Mouse (Mus musculus) spleen, postnatal 10 days (tissue): ENCODE measurements around the gene Impdh2.

Source experiments
- DNase-seq, 2 experiments: peaks; one replicate each; pipeline ENCODE4 v3.0.0; 2021 to 2022; ENCODE audit warnings: low spot score in 2 of 2

Gene Impdh2

DNA sequence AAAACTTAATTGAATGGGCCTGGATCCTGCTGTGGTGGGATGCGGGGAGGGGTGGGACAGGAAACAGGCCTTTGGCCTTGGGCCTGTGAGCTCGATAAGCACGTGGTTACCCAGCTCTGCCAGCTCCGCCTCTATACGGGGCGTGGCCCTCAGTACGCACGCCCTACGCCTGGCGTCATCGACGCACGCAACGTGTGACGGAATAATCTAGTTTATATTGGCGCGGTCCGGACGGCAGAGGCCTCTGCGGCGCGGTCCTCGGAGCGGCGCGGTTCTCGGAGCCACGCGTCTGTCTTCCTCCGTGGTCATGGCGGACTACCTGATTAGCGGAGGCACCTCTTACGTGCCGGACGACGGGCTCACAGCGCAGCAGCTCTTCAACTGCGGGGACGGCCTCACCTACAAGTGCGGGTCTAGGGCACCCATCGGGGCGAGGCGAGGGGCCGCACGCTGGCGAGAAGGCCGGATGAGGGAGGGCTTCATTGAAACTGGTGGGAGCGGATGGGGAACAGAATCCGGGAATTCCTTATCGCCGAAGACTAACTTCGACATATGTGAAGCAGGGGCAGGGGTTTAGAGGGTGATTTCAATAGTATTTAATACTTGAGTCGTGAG is at the start of gene Impdh2:
TSS of gene Impdh2 (plus strand) at position 60 of the 615 bp plus-strand sequence.
- peak; percentile 90 to 95 for DNase-seq

GRCm38 (mm10) chr9:108516380-108517251 is 43.5 kb upstream of the Impdh2 start, which contains the start of gene Qrich1:
TSS of gene Qrich1 (plus strand) at chr9:108516806.
- DNase-seq: peak; percentile 94

- peak; percentile 77 to 92 for DNase-seq
These were observed 42.7 kb upstream of the Impdh2 start for GRCm38 (mm10) chr9:108517253-108517930.

DNA sequence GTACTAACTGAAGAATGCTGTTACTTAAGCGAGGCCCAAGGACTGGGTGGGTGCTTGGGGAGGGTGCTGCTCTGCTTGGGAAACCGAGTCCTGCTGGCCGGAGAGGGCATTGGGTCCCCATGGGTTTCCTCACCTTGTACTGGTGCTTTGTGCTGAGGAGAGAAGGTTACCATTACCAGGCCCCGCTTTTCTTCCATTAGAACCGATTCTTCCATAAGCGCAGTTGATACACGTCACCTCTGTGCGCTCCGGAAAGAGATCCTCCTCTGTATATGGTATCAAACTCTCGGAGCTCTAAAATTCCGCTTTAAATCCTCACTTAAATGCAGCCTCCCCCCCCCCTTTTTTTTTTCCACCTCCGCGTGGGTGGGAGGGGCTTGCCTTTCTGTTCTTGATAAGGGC is 42.2 kb upstream of the Impdh2 start:
- DNase-seq: peak in 1 of 2 experiments; percentile 60

GRCm38 (mm10) chr9:108521604-108522003 is 38.5 kb upstream of the Impdh2 start:
- no peak for DNase-seq

GRCm38 (mm10) chr9:108523341-108523740 is 36.7 kb upstream of the Impdh2 start:
- no peak for DNase-seq

DNA sequence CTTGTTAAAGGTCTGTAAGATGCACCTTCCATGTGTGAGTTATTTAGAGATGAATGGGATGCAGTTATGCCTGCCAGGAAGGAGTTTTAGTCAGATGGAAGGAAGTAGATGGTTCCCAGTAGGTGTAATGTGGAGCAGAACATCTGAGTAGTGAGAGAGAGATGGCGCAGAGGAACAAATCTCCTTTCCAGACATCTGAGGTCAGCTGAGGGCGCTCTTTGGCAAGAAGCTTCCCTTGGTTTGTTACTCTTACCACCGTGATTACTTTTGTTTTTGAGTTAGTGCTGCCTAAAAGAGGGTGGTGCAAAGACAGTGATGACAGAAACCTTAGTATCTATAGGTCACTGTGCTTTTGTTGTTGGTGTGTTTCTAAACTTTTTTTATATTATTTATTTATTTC is 34.7 kb upstream of the Impdh2 start:
- no peak for DNase-seq

DNA sequence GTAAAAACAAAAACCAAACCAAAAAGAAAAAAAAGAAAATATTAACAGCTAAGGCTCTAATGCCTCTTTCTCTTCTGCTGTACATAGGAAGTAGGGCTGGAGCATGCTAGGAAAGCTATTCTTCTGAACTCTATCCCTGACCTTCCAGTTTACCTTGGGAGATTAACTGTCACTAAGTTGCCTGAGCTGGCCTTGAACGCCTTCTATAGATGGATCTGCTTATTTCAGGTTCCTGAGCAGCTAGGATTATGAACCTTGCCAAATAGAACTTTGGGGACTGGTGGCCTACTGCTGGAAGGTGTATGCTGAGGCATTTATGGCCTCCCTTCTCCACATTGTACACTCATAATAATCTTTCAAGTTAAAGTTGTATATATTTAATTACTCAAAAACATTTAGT is 29.1 kb upstream of the Impdh2 start:
- no peak for DNase-seq

DNA sequence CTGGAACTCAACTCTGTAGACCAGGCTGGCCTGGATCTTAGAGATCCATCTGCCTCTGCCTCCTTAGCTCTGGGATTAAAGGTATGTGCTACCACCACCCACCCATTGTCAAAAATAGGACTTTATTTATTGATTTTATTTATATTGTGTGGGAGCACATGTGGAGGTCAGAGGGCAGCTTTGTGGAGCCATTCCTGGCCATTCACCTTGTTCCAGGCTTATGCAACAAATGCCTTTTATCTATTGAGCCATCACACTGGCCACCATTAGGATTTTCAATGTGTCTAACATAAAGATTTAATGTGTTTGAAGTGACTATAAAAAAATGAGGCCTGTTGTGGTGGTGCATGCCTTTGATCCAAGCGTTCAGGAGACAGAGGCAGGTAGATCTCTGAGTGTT is 28.6 kb upstream of the Impdh2 start:
- DNase-seq: no peak

DNA sequence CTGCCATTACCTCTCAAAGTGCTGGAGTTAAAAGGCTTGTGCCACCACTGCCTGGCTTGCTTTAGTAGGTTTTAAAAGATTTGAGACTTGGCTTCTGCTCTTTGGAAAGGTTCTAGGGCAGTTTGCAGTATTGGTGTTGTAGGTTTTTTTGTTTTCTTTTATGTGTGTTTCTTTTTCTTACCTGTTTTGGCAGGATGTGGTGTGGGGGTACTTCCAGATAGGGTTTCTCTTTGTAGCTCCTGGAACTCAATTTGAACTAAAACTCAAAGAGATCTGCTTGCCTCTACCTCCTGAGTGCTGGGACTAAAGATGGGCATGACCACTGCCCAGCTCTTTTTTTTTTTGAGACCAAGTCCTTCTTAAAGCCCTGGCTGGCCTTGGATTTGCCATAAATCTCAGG is 19.2 kb upstream of the Impdh2 start:
- DNase-seq: no peak

- DNase-seq: no peak
These were observed 14.1 kb upstream of the Impdh2 start for GRCm38 (mm10) chr9:108545986-108546385.

GRCm38 (mm10) chr9:108546875-108547274 is 13.2 kb upstream of the Impdh2 start:
- DNase-seq: no peak

DNA sequence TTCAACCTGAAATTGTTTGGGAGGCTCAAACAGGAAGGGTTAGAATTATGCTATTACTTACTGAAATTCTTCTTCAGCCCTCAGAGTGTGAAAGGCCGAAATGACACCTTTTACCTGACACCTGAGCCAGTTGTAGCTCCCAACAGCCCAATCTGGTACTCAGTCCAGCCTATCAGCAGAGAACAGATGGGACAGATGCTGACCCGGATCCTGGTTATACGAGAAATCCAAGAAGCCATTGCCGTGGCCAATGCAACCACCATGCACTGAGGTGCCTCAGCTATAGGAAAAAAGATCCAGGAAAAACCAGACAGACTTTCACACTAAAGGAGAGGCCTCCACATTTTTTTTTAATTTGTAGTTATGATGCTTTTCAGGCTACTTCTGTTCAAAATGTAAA is 917 bp upstream of the Impdh2 start:
- no peak for DNase-seq

DNA sequence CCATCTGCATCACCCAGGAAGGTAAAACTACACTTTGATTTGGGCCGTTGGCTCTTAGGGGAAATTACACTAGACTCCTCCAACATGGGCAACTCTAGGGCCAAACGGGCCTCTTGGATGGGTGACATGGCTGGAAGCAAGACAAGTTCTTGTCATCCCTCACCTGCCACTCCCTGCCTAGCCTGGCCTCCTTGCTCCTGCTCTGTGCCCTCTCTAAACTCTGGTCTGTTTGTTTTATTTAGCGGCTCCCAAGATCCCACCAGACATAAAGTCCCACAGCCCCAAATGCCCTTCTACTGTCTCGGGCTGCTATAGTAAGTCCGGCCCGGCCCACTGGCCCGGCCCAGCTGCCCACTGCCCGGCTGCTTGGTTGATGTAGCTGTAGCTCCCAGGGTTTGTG is 3.6 kb downstream of the Impdh2 start:
- DNase-seq: no peak

GRCm38 (mm10) chr9:108564131-108564530 is 4.0 kb downstream of the Impdh2 start:
- DNase-seq: no peak

DNA sequence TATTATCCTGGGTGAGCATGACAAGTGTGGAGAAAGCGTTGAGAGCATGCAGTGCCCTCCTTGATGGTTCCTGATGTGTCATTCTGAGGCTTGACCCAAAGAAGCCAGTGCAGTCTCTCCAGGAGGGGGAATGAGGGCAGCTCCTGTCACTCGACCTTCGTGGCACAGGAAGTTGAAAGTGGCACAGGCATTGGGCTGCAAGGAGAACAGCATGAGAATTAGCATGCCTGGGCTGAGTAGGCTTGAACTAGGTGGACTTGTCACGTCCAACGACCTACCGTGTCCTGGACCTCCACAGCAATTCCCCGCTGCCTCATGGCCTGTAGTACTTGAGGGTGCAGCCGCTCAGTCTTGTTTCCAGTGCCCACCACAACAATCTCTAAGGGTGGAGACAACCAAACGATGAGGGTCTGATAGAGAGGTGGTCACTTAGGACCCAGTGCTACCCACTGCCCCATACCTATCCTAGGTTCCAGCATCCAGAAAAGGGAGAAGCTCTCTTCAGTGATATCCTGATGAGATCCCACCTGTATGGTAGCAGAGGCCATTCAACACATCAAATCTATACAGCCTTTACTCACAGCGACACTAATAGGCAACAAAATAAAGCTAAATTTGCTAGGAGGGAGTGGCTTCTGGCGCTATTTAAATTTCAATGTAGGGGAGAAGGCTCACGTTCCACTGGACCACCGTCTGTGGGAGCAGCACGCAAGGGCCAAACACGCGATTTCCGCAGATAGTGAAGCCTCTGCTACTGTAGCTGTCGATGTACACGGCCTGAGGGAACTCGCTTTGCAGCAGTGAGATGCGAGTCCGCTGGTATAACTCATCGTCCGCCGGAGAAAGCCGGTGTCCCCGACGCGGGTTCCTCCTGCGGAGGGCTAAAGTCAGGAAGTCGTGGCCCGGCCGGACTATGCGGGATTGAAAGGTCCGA is 6.1 kb downstream of the Impdh2 start:
- DNase-seq: no peak

DNA sequence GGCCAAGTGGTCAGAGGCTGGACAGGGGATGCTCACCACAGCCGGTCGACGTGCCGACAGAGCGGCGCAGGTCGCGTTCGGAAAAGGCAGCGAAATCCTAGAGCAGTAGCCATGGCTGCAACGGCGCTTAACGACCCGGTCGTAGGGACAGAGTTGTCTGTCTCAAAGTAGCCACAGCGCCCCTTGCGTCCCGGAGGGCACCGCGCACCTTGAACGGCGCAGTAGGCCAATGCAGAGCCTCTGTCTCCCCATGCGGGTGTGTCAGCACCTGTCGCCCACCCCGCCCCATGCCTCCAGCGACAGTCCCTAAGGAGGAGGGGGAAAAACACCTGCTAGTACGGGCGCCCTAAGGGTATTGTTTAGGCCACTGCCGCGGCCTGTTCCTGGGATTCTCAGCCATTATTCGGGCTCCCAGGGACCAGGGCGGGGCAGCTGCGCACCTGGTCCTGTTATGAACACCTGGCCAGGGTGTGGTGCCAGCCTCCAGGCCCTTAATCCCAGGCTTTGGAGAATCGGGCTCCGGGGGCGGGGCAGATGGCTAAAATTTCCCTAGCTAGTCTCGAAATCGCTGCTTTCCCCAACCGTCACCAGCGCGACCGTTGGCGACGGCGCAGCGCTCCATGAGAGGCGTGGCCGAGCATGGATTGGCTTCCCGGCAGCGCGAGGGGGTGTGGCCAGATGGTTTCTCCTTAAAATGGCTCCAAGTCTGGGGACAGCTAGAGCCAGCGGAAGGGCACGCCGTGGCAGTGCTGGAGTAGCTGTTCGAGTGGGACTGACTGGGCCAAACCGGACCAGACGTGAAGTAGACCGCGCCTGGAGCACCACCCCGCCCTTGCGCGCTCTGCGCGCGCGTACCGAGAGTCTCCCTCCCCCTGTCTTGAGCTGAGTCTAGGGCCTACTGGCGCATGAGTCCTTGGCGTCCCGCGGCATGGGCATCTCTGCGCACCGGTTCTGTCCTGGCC is 7.0 kb downstream of the Impdh2 start, which contains the start of gene Ndufaf3:
TSS of gene Ndufaf3 (minus strand) at position 620 of the 962 bp plus-strand sequence.
- DNase-seq: peak; percentile 98 to 99

GRCm38 (mm10) chr9:108567931-108568419 is 7.9 kb downstream of the Impdh2 start:
- DNase-seq: peak in 1 of 2 experiments; percentile 46

GRCm38 (mm10) chr9:108568511-108568921 is 8.4 kb downstream of the Impdh2 start:
- DNase-seq: peak in 1 of 2 experiments; percentile 41
